Mouse (Mus musculus): ENCODE data around the gene Orc2.

- no peak for TF ChIP-seq CTCF (IDR thresholded peaks at IDR 0.05; ENCODE audit: low read depth)
- TF ChIP-seq EP300 (IDR thresholded peaks at IDR 0.05; ENCODE audit: low read depth): no peak
Measured at GRCm38 (mm10) chr1:58444691-58445090, 60.2 kb downstream of the Orc2 start.
